Mouse (Mus musculus) splenic B cell, adult 2 months (primary cell): ENCODE measurements around the gene Sfrp2.

Source experiments
- DNase-seq: peaks from one replicate; pipeline ENCODE4 v3.0.0-alpha.2; 2011; ENCODE audit warnings: low read depth, low spot score
- H3K27me3 ChIP-seq: 2 replicates; pipeline ENCODE4 v1.6.1; 2012; ENCODE audit warnings: mild to moderate bottlenecking, low read length, moderate library complexity, mixed read lengths; ENCODE audit not compliant: control insufficient read depth, poor library complexity, insufficient read depth, severe bottlenecking
- H3K36me3 ChIP-seq: 2 replicates; pipeline ENCODE4 v1.6.1; 2012; ENCODE audit warnings: mild to moderate bottlenecking, low read length, moderate library complexity, mixed read lengths; ENCODE audit not compliant: control insufficient read depth, poor library complexity, insufficient read depth, severe bottlenecking

The Sfrp2 gene

DNA sequence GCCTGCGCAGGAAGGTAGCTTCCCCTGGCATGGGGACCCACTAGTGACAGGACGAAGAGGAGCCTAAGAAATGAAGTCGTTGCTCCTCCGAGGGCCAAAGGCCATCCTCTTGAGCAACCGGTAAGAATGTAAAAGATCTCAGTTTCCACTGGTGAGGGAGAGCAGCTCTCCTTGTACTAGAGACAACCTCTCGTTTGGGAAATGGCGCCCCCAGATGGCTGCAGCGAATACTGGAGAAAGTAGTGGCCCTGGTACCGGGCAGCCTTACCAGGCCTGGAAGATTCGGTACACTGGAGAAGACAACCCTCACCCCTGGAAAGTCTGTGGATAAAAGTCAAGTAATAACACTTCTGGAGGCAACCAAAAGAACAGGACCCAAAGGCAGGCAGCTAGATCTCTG, 3.8 kb upstream of the Sfrp2 start:
- no peak for DNase-seq
- Histone ChIP-seq H3K27me3 (no peaks in the 10 kb centered on the region), H3K36me3 (no peaks in the 10 kb centered on the region; the same call in 1 of the 2 replicates)

DNA sequence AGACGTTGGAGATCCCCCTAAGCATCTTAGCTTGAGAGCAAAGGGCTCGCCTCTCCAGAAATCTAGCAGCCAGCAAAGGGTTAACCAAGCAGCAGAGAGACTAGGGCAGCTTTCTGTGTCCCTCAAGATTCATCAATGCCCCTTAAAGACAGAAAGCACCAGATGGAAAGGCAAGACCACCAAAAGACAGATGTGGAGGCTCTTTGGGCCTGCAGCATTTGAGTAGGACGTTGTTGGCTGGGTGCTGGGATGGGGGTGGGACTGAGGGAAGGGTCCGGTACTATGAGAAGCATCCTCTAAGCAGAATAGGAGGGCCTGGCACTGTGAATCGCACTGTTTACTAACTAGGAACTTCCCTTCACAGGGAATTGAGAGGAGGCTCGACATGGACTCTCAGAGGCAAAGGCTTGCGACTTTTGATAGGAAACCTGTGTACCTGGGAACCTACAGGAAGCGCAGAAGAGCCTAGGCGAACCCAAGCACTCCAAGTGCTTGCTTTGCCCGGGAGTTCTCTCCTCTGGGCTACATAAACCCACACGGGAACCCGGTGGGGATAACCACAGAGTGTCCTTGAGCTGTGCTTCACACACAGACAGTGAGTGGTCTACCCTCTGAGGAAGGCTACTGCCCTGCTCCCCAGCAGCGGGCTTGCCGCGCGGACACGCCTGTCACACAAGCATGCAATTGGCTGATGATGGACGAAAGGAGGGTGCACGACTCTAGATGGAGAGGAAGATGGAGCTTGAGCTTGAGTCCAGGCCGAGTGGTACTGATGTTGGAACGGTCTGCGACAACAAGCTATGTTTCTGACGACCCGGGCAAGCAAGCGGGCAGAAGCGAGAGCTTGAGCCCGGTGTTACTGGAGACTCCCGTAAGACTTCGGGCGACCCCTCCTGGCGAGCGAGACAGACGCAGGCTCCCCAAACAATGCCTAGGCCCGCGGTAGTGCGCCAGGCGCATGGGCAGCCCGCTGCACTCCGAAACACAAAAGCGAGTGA, 2.3 kb upstream of the Sfrp2 start:
- H3K27me3 ChIP-seq, result no peaks in the 10 kb centered on the region
- DNase-seq, result peak; percentile 58
- H3K36me3 ChIP-seq, result no peaks in the 10 kb centered on the region; the same call in 1 of the 2 replicates

DNA sequence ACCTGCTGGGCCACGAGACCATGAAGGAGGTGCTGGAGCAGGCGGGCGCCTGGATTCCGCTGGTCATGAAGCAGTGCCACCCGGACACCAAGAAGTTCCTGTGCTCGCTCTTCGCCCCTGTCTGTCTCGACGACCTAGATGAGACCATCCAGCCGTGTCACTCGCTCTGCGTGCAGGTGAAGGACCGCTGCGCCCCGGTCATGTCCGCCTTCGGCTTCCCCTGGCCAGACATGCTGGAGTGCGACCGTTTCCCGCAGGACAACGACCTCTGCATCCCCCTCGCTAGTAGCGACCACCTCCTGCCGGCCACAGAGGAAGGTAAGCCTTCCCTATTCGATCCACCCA, 577 bp downstream of the Sfrp2 start:
- Histone ChIP-seq H3K27me3 (no peaks in the 10 kb centered on the region), H3K36me3 (no peaks in the 10 kb centered on the region)
- DNase-seq, result no peak

DNA sequence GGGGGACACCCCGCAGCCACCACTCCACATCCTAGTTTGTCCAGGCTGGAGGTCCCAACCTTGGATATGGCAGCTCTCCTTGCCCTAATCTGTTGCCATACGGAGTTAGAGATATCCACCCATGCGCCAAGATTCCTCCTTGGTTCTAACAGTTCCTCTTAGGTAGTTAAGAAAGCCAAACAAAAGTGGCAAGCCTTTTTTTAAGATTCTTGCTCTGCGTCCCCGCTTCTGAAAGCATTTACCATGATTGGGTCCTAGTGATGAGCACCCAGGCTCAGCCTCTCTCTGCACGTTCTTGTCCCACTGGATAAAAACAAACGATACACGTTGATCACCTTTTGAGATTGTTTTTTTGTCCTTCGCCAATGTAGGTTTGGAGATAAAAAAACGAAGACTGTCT, 1.0 kb downstream of the Sfrp2 start:
- Histone ChIP-seq H3K36me3 (no peaks in the 10 kb centered on the region), H3K27me3 (no peaks in the 10 kb centered on the region)
- no peak for DNase-seq

DNA sequence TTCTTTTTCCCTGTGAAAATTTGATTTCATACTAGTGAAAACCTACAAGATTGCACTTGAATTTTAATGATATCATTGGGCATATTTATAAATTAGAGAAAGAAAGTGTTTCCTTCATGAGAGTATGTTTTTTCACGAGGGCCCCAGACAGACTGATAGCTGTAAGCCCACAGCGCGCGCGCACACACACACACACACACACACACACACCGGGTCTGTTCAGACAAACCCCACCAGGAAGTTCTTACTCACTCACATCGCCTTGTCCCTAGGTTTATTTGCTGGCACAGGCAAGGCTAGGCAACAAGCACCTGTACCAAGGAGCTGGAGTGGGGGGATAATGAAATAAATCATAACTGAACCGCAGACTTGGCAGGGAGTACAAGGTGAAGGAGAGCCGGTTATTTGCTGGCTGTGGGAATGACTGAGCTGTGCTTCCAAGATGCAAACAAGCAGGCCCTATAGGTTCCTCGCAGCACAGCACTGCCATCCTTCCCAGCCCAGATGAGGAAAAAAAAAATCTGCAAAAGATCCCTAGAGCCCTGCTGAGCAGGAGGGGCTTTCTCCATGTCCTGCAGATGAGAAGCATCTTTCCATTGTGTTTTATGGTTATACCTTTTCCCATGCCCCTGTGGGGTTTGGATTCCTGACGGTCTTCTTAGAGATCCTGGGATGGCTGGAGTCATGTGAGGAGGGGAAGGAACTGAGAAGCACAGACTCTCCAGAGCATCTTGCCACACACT, 2.3 kb downstream of the Sfrp2 start:
- Histone ChIP-seq H3K36me3 (no peaks in the 10 kb centered on the region), H3K27me3 (no peaks in the 10 kb centered on the region)
- DNase-seq, result no peak

DNA sequence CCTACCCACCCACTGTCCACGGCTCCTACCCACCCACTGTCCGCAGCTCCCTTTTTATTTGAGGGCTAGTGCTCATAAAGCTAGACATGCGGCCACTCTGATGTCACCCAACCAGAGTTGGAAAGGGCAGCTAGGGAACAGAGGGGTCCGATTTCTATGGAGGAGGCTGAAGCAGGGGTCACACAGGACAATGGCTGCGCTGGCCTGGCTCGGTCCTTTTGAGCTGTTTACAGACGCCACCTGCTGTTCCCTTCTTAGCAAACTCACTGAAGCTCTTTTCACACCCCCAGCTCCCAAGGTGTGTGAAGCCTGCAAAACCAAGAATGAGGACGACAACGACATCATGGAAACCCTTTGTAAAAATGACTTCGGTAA, 2.9 kb downstream of the Sfrp2 start:
- DNase-seq, result no peak
- Histone ChIP-seq H3K27me3 (no peaks in the 10 kb centered on the region), H3K36me3 (no peaks in the 10 kb centered on the region)

DNA sequence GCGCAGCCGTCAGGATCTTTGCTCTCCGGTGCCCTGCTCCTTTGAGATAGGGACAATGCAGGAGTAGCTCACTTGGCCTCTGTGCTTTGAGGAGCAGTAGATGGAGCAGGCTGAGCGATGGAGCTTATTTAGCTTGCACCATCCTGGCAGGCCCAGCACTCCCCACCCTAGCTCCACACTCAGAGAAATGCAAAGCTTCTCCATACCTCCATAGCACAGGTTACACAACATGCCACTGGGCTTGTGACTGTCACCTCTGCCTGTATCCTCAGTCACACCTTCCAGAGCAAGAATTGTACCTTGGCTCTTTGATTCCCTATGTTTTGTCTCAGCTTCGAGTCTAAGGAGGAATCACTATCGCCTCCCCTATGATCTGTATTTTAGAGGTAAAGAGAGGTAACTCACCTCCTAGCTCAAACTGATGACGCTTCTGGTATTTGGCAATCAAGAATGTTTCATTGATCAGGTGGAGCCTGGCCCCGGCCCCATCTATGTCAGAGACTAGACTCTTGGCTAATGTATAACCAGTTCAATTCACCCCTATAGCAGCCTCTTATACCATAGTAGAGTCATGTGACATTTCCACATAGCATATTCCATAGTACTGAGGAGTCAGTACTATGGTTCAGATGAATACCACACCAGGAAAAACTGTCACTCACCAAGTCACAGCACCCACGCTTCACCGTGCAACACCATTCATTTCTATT, 5.2 kb downstream of the Sfrp2 start:
- no peak for DNase-seq
- Histone ChIP-seq H3K36me3 (no peaks in the 10 kb centered on the region), H3K27me3 (no peaks in the 10 kb centered on the region)

DNA sequence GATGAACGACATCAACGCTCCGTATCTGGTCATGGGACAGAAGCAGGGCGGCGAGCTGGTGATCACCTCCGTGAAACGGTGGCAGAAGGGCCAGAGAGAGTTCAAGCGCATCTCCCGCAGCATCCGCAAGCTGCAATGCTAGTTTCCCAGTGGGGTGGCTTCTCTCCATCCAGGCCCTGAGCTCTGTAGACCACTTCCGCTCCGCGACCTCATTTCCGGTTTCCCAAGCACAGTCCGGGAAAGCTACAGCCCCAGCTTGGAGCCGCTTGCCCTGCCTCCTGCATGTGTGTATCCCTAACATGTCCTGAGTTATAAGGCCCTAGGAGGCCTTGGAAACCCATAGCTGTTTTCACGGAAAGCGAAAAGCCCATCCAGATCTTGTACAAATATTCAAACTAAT, 7.2 kb downstream of the Sfrp2 start:
- H3K27me3 ChIP-seq, result no peaks in the 10 kb centered on the region
- DNase-seq, result no peak
- H3K36me3 ChIP-seq, result no peaks in the 10 kb centered on the region

DNA sequence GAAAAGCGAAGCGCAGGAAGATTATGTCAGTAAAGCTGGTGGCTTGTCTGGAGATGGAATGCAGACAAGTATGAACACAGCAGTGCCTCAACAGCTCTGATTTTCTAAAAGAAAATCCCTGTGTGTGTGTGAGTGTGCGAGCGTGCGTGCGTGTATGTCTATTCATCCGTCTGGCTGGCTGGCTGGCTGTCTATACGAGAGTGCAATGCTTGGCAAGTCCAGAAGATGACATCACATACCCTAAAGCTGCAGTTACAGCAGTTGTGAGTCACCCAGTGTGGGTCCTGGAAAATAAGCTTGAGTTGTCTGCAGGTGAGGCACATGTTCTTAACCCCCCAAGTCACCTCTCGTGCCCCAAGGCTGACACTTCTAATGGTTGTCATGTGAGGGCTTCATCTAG, 9.3 kb downstream of the Sfrp2 start:
- Histone ChIP-seq H3K36me3 (no peaks in the 10 kb centered on the region), H3K27me3 (no peaks in the 10 kb centered on the region)
- DNase-seq, result no peak

DNA sequence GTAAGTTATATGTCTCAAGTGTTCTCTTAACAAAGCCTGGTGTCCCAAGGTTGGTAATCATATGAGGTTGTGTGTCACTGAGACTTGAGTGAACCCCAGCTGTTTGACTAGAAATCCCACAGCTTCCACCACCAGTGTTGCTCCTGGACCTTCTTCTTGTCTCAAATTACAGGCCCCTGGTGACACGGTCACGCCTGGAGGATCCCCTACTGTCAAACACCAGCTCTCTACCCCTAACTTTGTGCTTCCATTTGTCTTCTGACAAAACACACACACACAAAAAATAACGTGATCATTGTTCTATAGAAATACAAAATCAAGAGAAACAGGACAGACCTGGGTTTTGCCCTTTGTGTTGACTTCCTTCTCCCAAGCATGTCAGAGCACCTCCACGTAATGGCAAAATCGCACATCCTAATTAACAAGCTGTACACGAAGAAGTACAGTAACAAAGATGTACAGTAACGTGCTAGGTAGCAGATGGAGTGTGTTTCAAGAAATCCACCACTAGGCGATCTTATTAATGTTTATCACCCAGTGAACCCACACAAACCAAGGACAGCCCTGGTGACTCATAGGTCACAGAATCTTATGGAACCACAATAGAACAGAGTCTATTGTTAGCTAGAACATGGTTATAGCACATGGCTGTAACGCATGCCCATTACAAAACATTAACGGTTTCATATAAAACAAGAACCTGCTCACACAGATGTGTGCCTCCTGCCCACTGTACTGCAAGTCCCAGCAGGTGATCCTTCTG, 15.5 kb downstream of the Sfrp2 start:
- H3K27me3 ChIP-seq, result no peaks in the 10 kb centered on the region
- DNase-seq, result no peak
- no peaks in the 10 kb centered on the region for H3K36me3 ChIP-seq

DNA sequence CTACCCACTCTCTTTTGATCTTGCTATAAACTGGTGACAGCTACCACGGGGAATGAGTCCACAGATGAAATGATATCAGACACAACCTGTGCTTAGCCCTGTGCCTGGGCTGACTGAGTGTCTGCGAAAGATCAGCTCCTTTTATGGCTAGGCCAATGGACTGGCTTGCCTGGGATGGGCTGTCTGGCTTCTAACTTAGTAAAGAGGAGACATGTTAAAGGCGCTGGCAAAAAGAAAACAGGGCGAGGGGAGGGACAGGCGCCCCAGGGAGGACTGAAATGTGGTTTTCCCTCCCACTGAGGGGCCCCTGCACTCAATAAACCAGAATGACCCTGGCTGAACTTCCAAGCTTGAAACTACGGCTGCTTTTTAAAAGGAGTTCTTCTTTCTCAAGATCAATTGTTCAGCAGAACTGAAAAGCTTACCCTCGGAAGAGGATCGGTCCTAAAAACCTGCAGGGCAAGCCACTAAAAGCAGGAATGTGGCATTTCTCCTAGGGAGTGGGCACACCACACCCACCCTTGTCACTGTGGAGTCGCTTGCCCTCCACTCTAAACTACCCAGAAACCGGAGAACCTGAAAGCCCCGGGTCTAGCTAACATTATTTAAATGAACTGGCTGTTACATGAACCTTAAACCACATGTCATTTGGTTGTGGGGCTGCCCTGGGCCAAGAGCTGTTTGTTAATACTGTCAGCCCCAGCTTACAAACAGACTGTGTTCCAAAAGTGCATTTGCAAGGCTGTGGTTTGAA, 17.8 kb downstream of the Sfrp2 start:
- H3K36me3 ChIP-seq, result no peaks in the 10 kb centered on the region
- no peaks in the 10 kb centered on the region for H3K27me3 ChIP-seq
- DNase-seq, result no peak

DNA sequence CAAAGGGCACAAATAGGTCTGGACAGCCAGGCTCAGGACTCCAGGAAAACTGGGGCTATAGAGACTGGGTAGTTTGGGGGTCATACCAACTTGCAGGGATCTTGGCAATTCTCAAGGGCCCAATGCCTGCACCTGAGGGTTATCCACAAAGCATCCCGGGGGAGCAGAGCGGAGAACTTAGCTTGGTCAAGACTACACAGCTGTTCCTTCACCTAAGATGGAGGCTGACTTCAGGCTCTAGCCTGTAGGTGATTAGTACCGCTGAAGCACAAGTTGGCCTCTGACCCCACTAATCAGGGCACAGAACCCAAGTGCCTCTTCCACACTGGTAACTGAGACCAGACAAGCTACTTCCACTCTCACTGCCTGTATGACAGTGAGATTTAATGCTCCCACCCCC, 18.6 kb downstream of the Sfrp2 start:
- DNase-seq, result no peak
- no peaks in the 10 kb centered on the region for H3K36me3 ChIP-seq
- no peaks in the 10 kb centered on the region for H3K27me3 ChIP-seq

DNA sequence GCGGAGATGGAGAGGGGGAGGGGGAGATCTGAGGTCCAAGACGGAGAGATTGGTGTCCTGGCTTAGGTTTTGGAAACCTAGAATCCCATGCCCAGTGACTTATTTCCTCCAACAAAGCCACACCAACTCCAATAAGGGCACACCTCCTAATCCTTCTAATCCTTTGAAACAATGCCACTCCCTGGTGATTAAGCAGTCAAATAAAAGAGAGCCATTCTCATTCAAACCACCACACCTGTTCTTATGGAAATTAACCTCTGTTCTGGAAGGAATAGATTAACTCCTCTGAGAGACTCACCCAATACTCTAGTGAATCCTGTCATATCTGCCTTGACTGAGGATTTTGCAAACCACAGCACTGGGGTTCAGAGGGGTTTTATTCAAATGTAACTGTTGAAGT, 21.0 kb downstream of the Sfrp2 start:
- H3K36me3 ChIP-seq, result no peaks in the 10 kb centered on the region
- DNase-seq, result no peak
- H3K27me3 ChIP-seq, result no peaks in the 10 kb centered on the region

DNA sequence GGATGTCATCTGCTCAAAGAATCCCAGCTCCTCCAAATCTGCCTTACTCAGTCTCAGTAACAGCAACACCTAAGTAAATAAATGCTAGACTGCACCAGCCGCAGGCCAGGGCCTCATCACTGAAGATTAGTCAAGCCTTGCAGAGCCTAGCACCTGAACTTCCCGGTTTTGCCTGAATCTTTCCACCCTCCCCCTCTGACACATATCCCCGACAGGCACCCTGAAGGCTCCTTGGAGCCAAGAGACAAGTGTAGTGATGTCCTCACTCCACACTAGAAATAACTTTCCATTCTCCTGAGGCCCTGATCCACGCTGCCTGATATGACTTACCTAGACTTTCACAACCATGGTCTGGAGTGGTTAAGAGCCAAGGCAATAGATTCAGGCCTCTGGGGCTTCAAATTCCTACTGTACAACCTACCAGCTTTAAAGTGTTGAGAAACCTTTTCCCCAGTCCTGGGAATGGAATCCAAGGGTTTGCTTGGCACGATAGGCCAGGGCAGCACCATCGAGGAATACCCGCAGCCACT, 21.7 kb downstream of the Sfrp2 start:
- no peaks in the 10 kb centered on the region for H3K36me3 ChIP-seq
- no peak for DNase-seq
- H3K27me3 ChIP-seq, result no peaks in the 10 kb centered on the region
